Mouse (Mus musculus) midbrain, embryonic 13.5 days (tissue): Measurements from ENCODE around the gene Csnk2b. TPM values are rescaled to one million over a fixed set of nuclear protein-coding genes. Genes with fewer than 3 reads are reported as not detected.

Source experiments
- polyA plus RNA-seq: library from polyadenylated mRNA; unstranded; fragments of >200 nt; fragmentation: Nextera tagmentation; extraction: Ambion mirVana; gene quantifications from 2 replicates; pipeline ENCODE4 v1.2.1, GENCODE M21; 2015

Gene Csnk2b
- polyA plus RNA-seq, 1 experiment from 2014 or later, result 293 TPM

Other genes with a start within 250 kb of the Csnk2b start
- 13.2 and 16.3 TPM in 2 replicates for gene Zbtb12, start 242.6 kb downstream of the Csnk2b start, polyA plus RNA-seq
- gene Gm20547, start 240.0 kb downstream of the Csnk2b start, polyA plus RNA-seq, result 0.08 TPM in 1 of 2 replicates, not detected in the other
- gene C2, start 223.8 kb downstream of the Csnk2b start, polyA plus RNA-seq, result 1.2 and 2.1 TPM in 2 replicates
- 105 and 114 TPM in 2 replicates for gene Ehmt2, start 223.6 kb downstream of the Csnk2b start, polyA plus RNA-seq
- gene Slc44a4, start 207.6 kb downstream of the Csnk2b start, polyA plus RNA-seq, result 0.09 TPM in 1 of 2 replicates, not detected in the other
- 25.5 and 25.9 TPM in 2 replicates for gene Neu1, start 190.8 kb downstream of the Csnk2b start, polyA plus RNA-seq
- gene Hspa1b, start 162.8 kb downstream of the Csnk2b start, polyA plus RNA-seq, result 0.10 and 0.11 TPM in 2 replicates
- not detected in 2 replicates for gene Gm20481, start 152.1 kb downstream of the Csnk2b start, polyA plus RNA-seq
- gene Hspa1a, start 149.9 kb downstream of the Csnk2b start, polyA plus RNA-seq, result 2.8 and 2.9 TPM in 2 replicates
- gene Hspa1l, start 149.3 kb downstream of the Csnk2b start, polyA plus RNA-seq, result 0.55 and 1.5 TPM in 2 replicates
- 141 and 150 TPM in 2 replicates for gene Lsm2, start 140.2 kb downstream of the Csnk2b start, polyA plus RNA-seq
- gene Vars, start 121.1 kb downstream of the Csnk2b start, polyA plus RNA-seq, result 61.0 and 69.1 TPM in 2 replicates
- gene Vwa7, start 105.5 kb downstream of the Csnk2b start, polyA plus RNA-seq, result 0.13 and 0.20 TPM in 2 replicates
- 3.8 and 4.3 TPM in 2 replicates for gene Sapcd1, start 94.0 kb downstream of the Csnk2b start, polyA plus RNA-seq
- 3.3 and 3.7 TPM in 2 replicates for gene Msh5, start 75.3 kb downstream of the Csnk2b start, polyA plus RNA-seq
- gene Clic1, start 72.1 kb downstream of the Csnk2b start, polyA plus RNA-seq, result 93.7 and 99.6 TPM in 2 replicates
- gene Ddah2, start 63.0 kb downstream of the Csnk2b start, polyA plus RNA-seq, result 501 and 531 TPM in 2 replicates
- not detected in 2 replicates for gene Ly6g6c, start 56.7 kb downstream of the Csnk2b start, polyA plus RNA-seq
- gene Mpig6b, start 55.9 kb downstream of the Csnk2b start, polyA plus RNA-seq, result 0.45 and 0.50 TPM in 2 replicates
- 0.18 and 0.32 TPM in 2 replicates for gene Ly6g6e, start 45.2 kb downstream of the Csnk2b start, polyA plus RNA-seq
- 1.0 and 1.9 TPM in 2 replicates for gene Ly6g6d, start 44.0 kb downstream of the Csnk2b start, polyA plus RNA-seq
- 0.18 and 0.19 TPM in 2 replicates for gene Ly6g6f, start 36.4 kb downstream of the Csnk2b start, polyA plus RNA-seq
- gene Abhd16a, start 32.8 kb downstream of the Csnk2b start, polyA plus RNA-seq, result 85.1 and 86.5 TPM in 2 replicates
- gene Ly6g5c, start 13.8 kb downstream of the Csnk2b start, polyA plus RNA-seq, result not detected in 2 replicates
- gene Ly6g5b, start 6.6 kb downstream of the Csnk2b start, polyA plus RNA-seq, result 1.4 and 1.7 TPM in 2 replicates
- 27.1 and 30.4 TPM in 2 replicates for gene Gpank1, start 598 bp downstream of the Csnk2b start, polyA plus RNA-seq
- 9.2 and 9.4 TPM in 2 replicates for gene D17H6S53E, start 4.3 kb upstream of the Csnk2b start, polyA plus RNA-seq
- 0.53 and 0.63 TPM in 2 replicates for gene Apom, start 10.0 kb upstream of the Csnk2b start, polyA plus RNA-seq
- gene Bag6, start 13.1 kb upstream of the Csnk2b start, polyA plus RNA-seq, result 93.7 and 93.9 TPM in 2 replicates
- 209 and 228 TPM in 2 replicates for gene Prrc2a, start 42.8 kb upstream of the Csnk2b start, polyA plus RNA-seq
- 4.9 and 7.0 TPM in 2 replicates for gene Aif1, start 54.0 kb upstream of the Csnk2b start, polyA plus RNA-seq
- gene Lst1, start 66.4 kb upstream of the Csnk2b start, polyA plus RNA-seq, result 4.8 and 7.1 TPM in 2 replicates
- 0.35 and 0.76 TPM in 2 replicates for gene Ltb, start 72.4 kb upstream of the Csnk2b start, polyA plus RNA-seq
- not detected in 2 replicates for gene Tnf, start 80.0 kb upstream of the Csnk2b start, polyA plus RNA-seq
- 0.11 and 0.23 TPM in 2 replicates for gene Lta, start 83.3 kb upstream of the Csnk2b start, polyA plus RNA-seq
- gene Gm16181, start 98.8 kb upstream of the Csnk2b start, polyA plus RNA-seq, result 0.57 and 0.79 TPM in 2 replicates
- gene Atp6v1g2, start 111.6 kb upstream of the Csnk2b start, polyA plus RNA-seq, result 41.6 and 43.0 TPM in 2 replicates
- gene Nfkbil1, start 113.7 kb upstream of the Csnk2b start, polyA plus RNA-seq, result 8.3 and 11.0 TPM in 2 replicates
- 460 and 465 TPM in 2 replicates for gene Ddx39b, start 119.7 kb upstream of the Csnk2b start, polyA plus RNA-seq
- gene H2-D1, start 140.7 kb upstream of the Csnk2b start, polyA plus RNA-seq, result 49.5 and 52.5 TPM in 2 replicates
- gene H2-Q1, start 198.4 kb upstream of the Csnk2b start, polyA plus RNA-seq, result 0.11 and 0.17 TPM in 2 replicates
- gene H2-Q2, start 220.2 kb upstream of the Csnk2b start, polyA plus RNA-seq, result 0.26 and 0.30 TPM in 2 replicates